Comparison of ENCODE assay signal across 8 mouse cellular contexts in genomic region chr17:75073887-75074286, GRCm38 (mm10).
DNase-seq lines count a peak whose midpoint lies in the region; ATAC-seq and TF ChIP-seq lines count a peak whose summit lies in the region.

No protein-coding gene starts in this region.

- intact Hi-C loops in gastrocnemius, postnatal 14 days (cut with DNase I; ENCODE audit: low total_unique reads): loop anchor here (10.0 kb wide), 1 partner anchor 269 kb away; no protein-coding TSS in a partner anchor

- WGBS in lung, adult 2 months: 30% methylated on average over 8 of the region's 8 CpGs
- 20% methylated on average over 8 of the region's 8 CpGs for WGBS in liver, embryonic 13.5 days (ENCODE audit: insufficient replicate concordance)
- WGBS in forebrain, embryonic 14.5 days: 54% methylated on average over 8 of the region's 8 CpGs

- H3K9me3 ChIP-seq in liver, embryonic 13.5 days (replicated peaks): no peaks in the 10 kb centered on the region
- H3K9me3 ChIP-seq in forebrain, embryonic 14.5 days (replicated peaks; ENCODE audit: control insufficient read depth, low read length): no peaks in the 10 kb centered on the region

- no peak for TF ChIP-seq POLR2A in lung, adult 2 months (IDR thresholded peaks at IDR 0.05; ENCODE audit: borderline replicate concordance, extremely low read depth, low read depth, low read length)

- H3K4me3 ChIP-seq in lung, adult 2 months (replicated peaks; ENCODE audit: extremely low read depth, low read depth, low read length): no peak overlapping the region
- no peak overlapping the region for H3K4me3 ChIP-seq in liver, embryonic 13.5 days (replicated peaks)
- H3K4me3 ChIP-seq in forebrain, embryonic 14.5 days (ENCODE audit: low read depth, low read length): no peak overlapping the region

- H3K4me2 ChIP-seq in liver, embryonic 13.5 days: no peak overlapping the region
- no peak overlapping the region for H3K4me2 ChIP-seq in forebrain, embryonic 14.5 days (ENCODE audit: low read length)

- TF ChIP-seq CTCF in lung, adult 2 months (IDR thresholded peaks at IDR 0.05; ENCODE audit: insufficient read depth, low read length): no peak

- peak; percentile 58 to 74 for ATAC-seq in hematopoietic stem cell, adult 5-6 weeks (replicated peaks in 1 of 2; ENCODE audit: insufficient read depth in 1 of 2, low FRiP score in 2 of 2, low TSS enrichment in 1 of 2, low read depth in 1 of 2, poor library complexity in 2 of 2, severe bottlenecking in 2 of 2)
- peak; percentile 25; the same call in 1 of the 2 replicates for ATAC-seq in liver, embryonic 13.5 days (ENCODE audit: low read depth)
- ATAC-seq in forebrain, embryonic 14.5 days: no peak

- H3K27me3 ChIP-seq in liver, embryonic 13.5 days: no peaks in the 10 kb centered on the region
- no peaks in the 10 kb centered on the region for H3K27me3 ChIP-seq in forebrain, embryonic 14.5 days (replicated peaks; ENCODE audit: control insufficient read depth, insufficient read depth, low read length)

- no peak overlapping the region for H3K9ac ChIP-seq in liver, embryonic 13.5 days
- H3K9ac ChIP-seq in forebrain, embryonic 14.5 days (ENCODE audit: low read length): no peak overlapping the region

- H3K36me3 ChIP-seq in liver, embryonic 13.5 days: no peaks in the 10 kb centered on the region
- H3K36me3 ChIP-seq in forebrain, embryonic 14.5 days (ENCODE audit: control insufficient read depth, insufficient read depth, low read length): no peaks in the 10 kb centered on the region

- H3K4me1 ChIP-seq in lung, adult 2 months (ENCODE audit: control insufficient read depth, insufficient read depth, low read length): peaks cover 2% of the 10 kb centered on the region; the same call in 1 of the 2 replicates
- H3K4me1 ChIP-seq in liver, embryonic 13.5 days (replicated peaks): peaks cover 49% of the 10 kb centered on the region
- H3K4me1 ChIP-seq in forebrain, embryonic 14.5 days (ENCODE audit: control insufficient read depth, insufficient read depth, low read length): no peaks in the 10 kb centered on the region

- DNase-seq in lung, adult 18-20 months: peak; percentile 47 to 67
- no peak for DNase-seq in lung, adult 2 months
- DNase-seq in liver, embryonic 13.5 days: no peak
- DNase-seq in yolk sac, embryonic 10.5 days (ENCODE audit: low spot score): peak; percentile 9
- DNase-seq in cerebellum, postnatal 4 days (ENCODE audit: low spot score in 2 of 2): no peak
- DNase-seq in gastrocnemius, postnatal 14 days: no peak
- no peak for DNase-seq in forebrain, embryonic 14.5 days (ENCODE audit: low spot score)

- peak overlapping the region; percentile 47 for H3K27ac ChIP-seq in liver, embryonic 13.5 days
- H3K27ac ChIP-seq in forebrain, embryonic 14.5 days (ENCODE audit: low read depth, low read length): no peak overlapping the region

Comparison
In these comparisons a context has a peak if more than half of its experiments do, and no peak if none do; other contexts are left out.
1. DNase-seq: peak in lung, adult 18-20 months (2 of 2) and yolk sac, embryonic 10.5 days (single experiment); none in lung, adult 2 months (single experiment), liver, embryonic 13.5 days (single experiment), cerebellum, postnatal 4 days (0 of 2), gastrocnemius, postnatal 14 days (single experiment) and forebrain, embryonic 14.5 days (single experiment).